Mouse (Mus musculus): ENCODE measurements at regions not wholly inside any gene's neighbourhood (a gene's known extent, or its start where the extent isn't known, plus 50 kb on each side); places are given as distances from the start of the nearest gene placed in this dataset.

- TF ChIP-seq GATA1 (IDR thresholded peaks at IDR 0.05; ENCODE audit: borderline replicate concordance, low read length) (no peak), FLI1 (IDR thresholded peaks at IDR 0.05; ENCODE audit: low read length) (no peak)
These were observed 160.1 kb upstream of the Map1b start for GRCm38 (mm10) chr13:99676393-99676792.

All from megakaryocyte, embryonic 14.5 days (primary cell).